Mouse (Mus musculus) E14TG2a.4 (cell line): ENCODE measurements around the gene Pkd2.
A peak's percentile ranks its signal among the peaks of the same experiment; 100 is the strongest.

ENCODE experiments used
- H3K27me3 ChIP-seq: 2 replicates; pipeline ENCODE4 v1.6.1; 2014; ENCODE audit warnings: low read length, control low read depth; ENCODE audit not compliant: insufficient read depth
- H3K36me3 ChIP-seq: 2 replicates; pipeline ENCODE4 v1.6.1; 2014; ENCODE audit warnings: low read length, control low read depth; ENCODE audit not compliant: insufficient read depth
- H3K4me1 ChIP-seq: replicated peaks from 2 replicates; pipeline ENCODE4 v1.6.1; 2014; ENCODE audit warnings: low read depth, low read length, control low read depth
- H3K4me3 ChIP-seq: replicated peaks from 2 replicates; pipeline ENCODE4 v1.5.1; 2014; ENCODE audit warnings: mild to moderate bottlenecking, low read length
- H3K9me3 ChIP-seq: 2 replicates; pipeline ENCODE4 v1.6.1; 2014; ENCODE audit warnings: low read length, control low read depth
- CTCF ChIP-seq: conservative IDR thresholded peaks from 2 replicates; pipeline ENCODE4 v1.5.1; 2014; ENCODE audit warnings: low read length
- NANOG ChIP-seq: IDR thresholded peaks from 2 replicates; pipeline ENCODE4 v1.6.1; 2014; ENCODE audit warnings: borderline replicate concordance, low read length, mixed read lengths
- POU5F1 ChIP-seq: IDR thresholded peaks from 2 replicates; pipeline ENCODE4 v1.6.1; 2014; ENCODE audit warnings: low read length, borderline replicate concordance

Gene Pkd2

DNA sequence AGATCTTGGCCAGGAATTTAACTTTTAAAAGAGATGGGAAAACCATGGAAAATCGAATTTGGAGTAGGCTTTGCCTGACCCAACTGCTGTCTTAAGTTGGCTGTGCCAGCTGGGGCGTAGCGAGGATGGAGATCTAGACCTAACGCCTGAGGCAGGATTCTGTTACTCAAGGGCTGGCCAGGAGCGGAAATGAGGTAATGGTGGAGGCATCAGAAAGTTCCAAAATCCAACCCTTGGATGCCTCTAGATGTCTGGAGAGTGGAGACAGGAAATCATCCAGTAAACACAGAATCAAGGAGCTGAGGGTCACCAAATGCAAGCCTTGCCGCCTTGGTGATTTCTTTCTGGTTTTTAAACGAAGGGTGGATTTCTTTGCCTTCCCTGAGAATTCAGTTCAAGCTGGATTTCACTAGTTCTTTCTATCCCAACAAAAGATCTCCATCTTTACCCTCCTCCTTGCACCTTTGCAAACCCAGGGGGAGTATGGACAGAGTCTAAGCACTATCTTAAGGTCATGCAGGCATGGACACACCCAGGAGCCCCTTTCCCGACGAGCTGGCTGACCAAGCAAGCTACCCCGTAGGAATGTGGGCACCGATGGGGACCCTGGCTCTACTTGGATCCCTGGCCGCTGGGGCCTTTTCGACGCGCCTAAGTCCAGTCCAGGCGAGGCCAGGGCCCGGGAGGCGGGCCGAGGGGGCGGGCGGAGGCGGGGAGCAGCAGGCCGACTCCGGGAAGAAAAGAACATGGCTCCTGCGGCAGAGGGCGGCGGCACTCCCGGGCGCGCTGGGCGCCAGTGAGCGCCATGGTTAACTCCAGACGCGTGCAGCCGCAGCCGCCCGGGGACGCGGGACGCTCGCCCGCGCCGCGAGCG, at the start of gene Pkd2:
Pkd2 (plus strand) TSS at position 619 of the 874 bp plus-strand sequence.
- no peaks in the 10 kb centered on the region for H3K27me3 ChIP-seq
- peak within 1 kb of the TSS; percentile 87 for H3K4me3 ChIP-seq
- peaks cover 42% of the 10 kb centered on the region for H3K36me3 ChIP-seq
- peaks cover 34% of the 10 kb centered on the region for H3K9me3 ChIP-seq
- TF ChIP-seq NANOG (no peak), CTCF (no peak), POU5F1 (no peak)
- peaks cover 40% of the 10 kb centered on the region for H3K4me1 ChIP-seq

DNA sequence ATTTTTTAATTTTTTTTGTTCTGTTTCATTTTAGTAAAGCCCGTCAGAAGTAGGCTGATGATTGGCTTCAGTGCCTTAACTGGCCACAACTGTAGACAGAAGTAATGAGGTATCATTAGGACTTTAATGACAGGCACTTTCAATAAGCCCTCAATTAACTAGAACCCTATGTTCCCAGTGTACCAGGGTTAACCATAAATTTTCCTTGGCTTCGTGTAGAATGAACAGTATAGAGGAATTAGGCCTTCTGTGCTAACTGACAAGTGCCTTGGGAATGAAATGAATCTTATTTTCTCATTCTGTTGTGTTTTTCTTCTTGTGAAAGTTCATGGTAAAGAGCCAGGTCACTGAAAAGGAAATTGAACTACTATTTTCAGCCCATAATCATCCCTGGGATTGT, 43.3 kb upstream of the Pkd2 start:
- no peaks in the 10 kb centered on the region for H3K27me3 ChIP-seq
- TF ChIP-seq CTCF (no peak), NANOG (no peak), POU5F1 (no peak)
- no peak overlapping the region for H3K4me3 ChIP-seq
- no peaks in the 10 kb centered on the region for H3K36me3 ChIP-seq
- H3K4me1 ChIP-seq: no peaks in the 10 kb centered on the region
- H3K9me3 ChIP-seq: no peaks in the 10 kb centered on the region; the same call in 1 of the 2 replicates

DNA sequence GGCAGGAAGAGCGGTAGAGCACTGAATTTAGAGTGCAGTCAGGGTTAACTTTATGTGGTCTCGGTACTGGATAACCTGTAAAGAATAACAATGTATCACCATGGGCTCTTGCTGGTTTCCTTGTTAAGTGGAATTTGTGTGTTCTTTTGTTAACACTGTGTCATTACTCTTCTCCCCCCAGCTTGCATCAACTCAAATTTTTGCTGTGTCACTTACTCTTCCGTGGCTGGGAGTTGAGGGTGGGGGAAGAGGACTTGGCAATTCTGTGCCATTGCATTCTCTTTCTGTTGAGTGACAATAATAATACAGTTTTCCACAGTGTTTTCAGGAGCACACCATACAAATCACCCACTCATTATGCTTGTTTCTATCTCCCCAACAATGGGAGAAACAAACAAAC, 42.2 kb upstream of the Pkd2 start:
- Histone ChIP-seq H3K4me3 (no peak overlapping the region), H3K9me3 (no peaks in the 10 kb centered on the region), H3K4me1 (no peaks in the 10 kb centered on the region), H3K36me3 (no peaks in the 10 kb centered on the region), H3K27me3 (no peaks in the 10 kb centered on the region)
- TF ChIP-seq POU5F1 (no peak), NANOG (no peak), CTCF (no peak)

DNA sequence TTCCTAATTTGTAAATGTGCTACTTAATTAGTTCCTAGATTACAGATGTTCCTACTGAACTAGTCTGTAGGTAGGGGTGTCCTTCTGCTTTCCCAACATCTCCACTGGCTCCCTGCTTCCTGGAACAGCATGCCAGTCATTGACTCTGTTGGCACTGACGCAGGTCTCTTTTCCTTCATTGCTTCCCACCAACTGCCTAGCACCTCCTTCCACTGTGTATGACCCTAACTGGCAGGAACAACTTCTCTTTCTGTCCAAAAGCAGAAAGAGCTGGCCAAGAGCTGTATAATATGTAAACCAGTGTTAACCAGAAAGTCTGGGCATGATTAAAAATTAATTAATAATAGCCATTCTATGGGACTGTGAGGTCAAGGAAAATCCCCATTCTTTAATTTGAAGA, 41.5 kb upstream of the Pkd2 start:
- Histone ChIP-seq H3K27me3 (no peaks in the 10 kb centered on the region), H3K4me1 (no peaks in the 10 kb centered on the region), H3K9me3 (no peaks in the 10 kb centered on the region), H3K36me3 (no peaks in the 10 kb centered on the region), H3K4me3 (no peak overlapping the region)
- TF ChIP-seq CTCF: no peak
- TF ChIP-seq POU5F1: no peak
- no peak for TF ChIP-seq NANOG

DNA sequence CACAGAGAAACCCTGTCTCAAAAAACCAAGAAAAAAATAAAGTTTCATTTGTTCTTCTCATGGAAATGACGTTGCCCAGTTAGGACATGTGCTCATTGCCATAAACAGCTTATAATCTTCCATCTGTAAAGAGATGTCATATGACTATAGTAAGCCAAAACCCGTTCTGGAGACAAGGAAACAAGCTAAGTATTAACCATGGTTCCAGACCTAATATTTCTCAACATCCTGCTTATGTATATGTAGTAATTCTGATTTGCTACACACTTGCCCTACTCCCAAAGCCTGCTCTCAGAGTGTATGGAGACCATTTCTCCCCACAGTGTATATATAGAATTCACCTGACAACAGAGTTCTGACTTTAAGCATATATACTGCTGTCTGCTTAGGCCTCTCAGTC, 37.2 kb upstream of the Pkd2 start:
- Histone ChIP-seq H3K9me3 (no peaks in the 10 kb centered on the region), H3K4me1 (peaks cover 4% of the 10 kb centered on the region; the same call in 1 of the 2 replicates), H3K4me3 (no peak overlapping the region), H3K36me3 (no peaks in the 10 kb centered on the region), H3K27me3 (no peaks in the 10 kb centered on the region)
- no peak for TF ChIP-seq CTCF
- no peak for TF ChIP-seq NANOG
- TF ChIP-seq POU5F1: no peak

DNA sequence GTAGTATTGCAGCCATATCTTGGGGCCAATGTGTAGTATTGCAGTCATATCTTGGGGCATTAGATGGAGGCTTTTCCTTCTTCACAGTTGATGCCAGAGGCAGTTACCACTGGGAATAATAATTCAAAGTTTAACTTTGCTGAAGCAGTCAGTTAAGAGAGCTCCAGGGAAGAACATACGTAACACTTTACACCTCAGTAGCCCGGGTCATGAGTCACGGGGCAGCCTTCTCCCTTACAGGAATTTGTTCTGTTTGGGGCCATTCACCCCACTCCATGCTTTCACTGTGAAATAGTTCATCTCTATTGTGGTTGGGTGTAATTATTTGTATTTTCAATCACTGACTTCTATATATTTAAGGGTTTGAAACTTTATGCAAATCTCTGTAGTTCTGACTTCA, 35.4 kb upstream of the Pkd2 start:
- Histone ChIP-seq H3K4me3 (no peak overlapping the region), H3K9me3 (no peaks in the 10 kb centered on the region), H3K27me3 (no peaks in the 10 kb centered on the region), H3K4me1 (peaks cover 4% of the 10 kb centered on the region; the same call in 1 of the 2 replicates), H3K36me3 (no peaks in the 10 kb centered on the region)
- TF ChIP-seq NANOG: no peak
- TF ChIP-seq POU5F1: no peak
- TF ChIP-seq CTCF: no peak

DNA sequence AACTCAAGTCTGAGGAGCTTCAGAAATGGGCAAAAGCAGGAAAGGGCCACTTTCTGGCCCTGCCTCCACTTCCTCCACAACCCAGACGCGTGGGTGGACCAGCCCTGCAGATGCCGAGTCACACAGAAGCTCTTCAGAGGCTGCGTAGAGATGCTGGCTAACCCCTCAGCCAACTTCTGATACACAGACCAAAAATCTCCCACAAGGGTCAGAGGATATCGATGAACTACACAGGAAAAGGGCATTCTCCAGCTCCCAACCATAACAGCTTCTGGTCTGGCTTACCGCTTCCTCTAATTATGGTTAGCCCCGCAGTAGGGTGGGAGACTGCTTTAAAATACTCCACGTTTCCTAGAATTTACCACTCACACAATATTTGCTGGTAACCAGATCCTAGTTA, 33.3 kb upstream of the Pkd2 start:
- no peaks in the 10 kb centered on the region for H3K27me3 ChIP-seq
- no peak overlapping the region for H3K4me3 ChIP-seq
- no peaks in the 10 kb centered on the region for H3K36me3 ChIP-seq
- peaks cover 4% of the 10 kb centered on the region; the same call in 1 of the 2 replicates for H3K4me1 ChIP-seq
- TF ChIP-seq POU5F1 (no peak), NANOG (no peak), CTCF (no peak)
- H3K9me3 ChIP-seq: no peaks in the 10 kb centered on the region

DNA sequence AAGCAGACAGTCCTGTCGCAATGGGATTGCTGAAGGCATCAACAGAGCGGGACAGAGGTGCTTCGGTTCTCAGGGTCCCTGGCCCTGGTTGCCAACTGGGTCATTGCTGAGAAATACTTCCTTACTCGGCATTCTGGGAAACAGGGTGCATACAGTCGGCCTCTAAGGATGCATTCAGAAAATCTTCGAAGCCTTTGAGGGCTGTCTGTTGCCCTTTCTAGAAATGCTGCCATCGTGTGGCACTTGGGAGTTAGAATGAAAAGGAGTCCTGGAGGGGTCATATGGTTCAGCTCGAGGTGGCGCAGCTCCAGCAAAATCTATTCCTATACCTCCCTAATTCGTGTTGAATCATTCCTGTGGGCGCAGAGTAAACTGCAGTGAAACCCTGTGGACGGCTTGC, 26.4 kb upstream of the Pkd2 start:
- no peaks in the 10 kb centered on the region for H3K9me3 ChIP-seq
- peaks cover 43% of the 10 kb centered on the region for H3K4me1 ChIP-seq
- 0 out of 2 replicates have a peak overlapping the region, but pooled peaks have one; percentile 18 for H3K4me3 ChIP-seq
- TF ChIP-seq POU5F1 (no peak), CTCF (peak; percentile 25), NANOG (no peak)
- peaks cover 19% of the 10 kb centered on the region for H3K36me3 ChIP-seq
- no peaks in the 10 kb centered on the region for H3K27me3 ChIP-seq

DNA sequence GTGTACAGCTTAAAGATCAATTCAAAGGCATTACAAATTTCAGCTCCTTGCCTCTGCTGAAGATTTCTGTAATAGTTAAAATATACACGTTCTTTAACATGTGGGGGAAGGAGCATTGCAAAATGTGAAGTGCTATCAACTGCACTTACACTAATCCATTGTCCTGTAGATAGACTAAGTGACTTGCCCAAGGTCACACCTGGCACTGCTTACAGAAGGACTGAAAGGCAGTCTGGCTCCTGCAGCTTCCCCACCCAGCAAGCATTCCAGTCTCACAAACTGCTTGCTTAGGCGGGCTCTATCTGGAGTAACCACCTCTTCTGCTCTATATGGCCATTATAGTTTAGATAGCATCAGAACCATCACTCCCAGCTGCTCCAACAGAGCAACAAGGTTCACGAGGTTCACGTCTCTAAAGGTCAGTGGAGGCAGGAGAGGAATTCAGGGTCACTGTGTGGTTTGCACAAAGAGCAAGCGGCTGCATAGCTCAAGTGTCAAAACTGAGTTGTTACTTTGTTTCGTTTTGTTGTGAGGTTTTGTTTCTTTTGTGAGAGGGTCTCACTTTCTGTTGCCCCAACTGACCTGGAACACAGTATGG, 25.2 kb upstream of the Pkd2 start:
- TF ChIP-seq NANOG (peak; percentile 97), POU5F1 (no peak), CTCF (no peak)
- Histone ChIP-seq H3K4me3 (peak overlapping the region; percentile 73), H3K36me3 (peaks cover 29% of the 10 kb centered on the region), H3K4me1 (peaks cover 47% of the 10 kb centered on the region), H3K27me3 (no peaks in the 10 kb centered on the region), H3K9me3 (peaks cover 1% of the 10 kb centered on the region; the same call in 1 of the 2 replicates)
